Mouse (Mus musculus) ES-E14 (cell line): ENCODE data around the gene Grk1. TPM values are rescaled to one million over a fixed set of nuclear protein-coding genes. Genes with fewer than 3 reads are reported as not detected.

ENCODE experiments used
- DNase-seq: peaks from one replicate; pipeline ENCODE4 v3.0.0-alpha.2; 2013; ENCODE audit warnings: low read depth, low spot score
- H3K27ac ChIP-seq: 2 replicates; pipeline ENCODE4 v1.5.1; 2012; ENCODE audit warnings: low read depth, mild to moderate bottlenecking, low read length, moderate library complexity, mixed read lengths; ENCODE audit not compliant: poor library complexity, insufficient read depth, severe bottlenecking
- H3K36me3 ChIP-seq: 2 replicates; pipeline ENCODE4 v1.6.1; 2012; ENCODE audit warnings: mild to moderate bottlenecking, low read length, moderate library complexity, mixed read lengths; ENCODE audit not compliant: control insufficient read depth, poor library complexity, insufficient read depth, severe bottlenecking
- H3K4me1 ChIP-seq, 2 experiments: fragments of 150-350 bp in 1 of 2; sonication (generic) in 1 of 2; 2 replicates each; pipeline ENCODE4 v1.6.1; 2012; ENCODE audit warnings: low read length in 2 of 2, mild to moderate bottlenecking in 1 of 2, mixed read lengths in 1 of 2; ENCODE audit not compliant: control insufficient read depth in 2 of 2, insufficient read depth in 2 of 2, poor library complexity in 1 of 2
- H3K4me3 ChIP-seq, 2 experiments: fragments of 150-350 bp in 1 of 2; sonication (generic) in 1 of 2; 2 replicates each; pipeline ENCODE4 v1.5.1; 2012; ENCODE audit warnings: low read length in 2 of 2, low read depth in 1 of 2, mild to moderate bottlenecking in 1 of 2, mixed read lengths in 1 of 2; ENCODE audit not compliant: insufficient read depth in 1 of 2, poor library complexity in 1 of 2, severe bottlenecking in 1 of 2
- H3K9ac ChIP-seq: 2 replicates; pipeline ENCODE4 v1.6.1; 2012; ENCODE audit warnings: low read depth, mild to moderate bottlenecking, low read length, mixed read lengths; ENCODE audit not compliant: poor library complexity, insufficient read depth, severe bottlenecking
- H3K9me3 ChIP-seq: fragments of 150-350 bp; sonication (generic); 2 replicates; pipeline ENCODE4 v1.6.1; 2012; ENCODE audit warnings: low read depth, mild to moderate bottlenecking, low read length; ENCODE audit not compliant: control insufficient read depth, insufficient read depth
- CHD2 ChIP-seq: IDR thresholded peaks from 2 replicates; pipeline ENCODE4 v1.6.1; 2014; ENCODE audit warnings: mild to moderate bottlenecking, low read depth, low read length, inconsistent platforms
- HCFC1 ChIP-seq: IDR thresholded peaks from 2 replicates; pipeline ENCODE4 v1.6.1; 2012; ENCODE audit warnings: low read length, inconsistent platforms, borderline replicate concordance; ENCODE audit not compliant: insufficient read depth
- MAFK ChIP-seq: IDR thresholded peaks from 2 replicates; pipeline ENCODE4 v1.6.1; 2014; ENCODE audit warnings: mild to moderate bottlenecking, low read depth, low read length, inconsistent platforms; ENCODE audit not compliant: insufficient read depth
- ZC3H11A ChIP-seq: IDR thresholded peaks from 2 replicates; pipeline ENCODE4 v1.6.1; 2012; ENCODE audit warnings: low read depth, mild to moderate bottlenecking, inconsistent platforms, low read length, borderline replicate concordance
- ZNF384 ChIP-seq: IDR thresholded peaks from 2 replicates; pipeline ENCODE4 v1.6.1; 2012; ENCODE audit warnings: low read depth, low read length, inconsistent platforms
- in situ Hi-C, 2 experiments: fragments of 600-800 bp; cut with MboI; formaldehyde crosslinking; loops; one replicate each; pipeline ENCODE4 v1.15.1; 2025; ENCODE audit warnings: low sequenced_read_pairs in 2 of 2, inconsistent platforms in 1 of 2; ENCODE audit not compliant: unreplicated experiment in 2 of 2
- total RNA-seq: library from RNA; depleted of rRNA; stranded (reverse); fragments of 300-350 nt; gene quantifications from 2 replicates; pipeline ENCODE4 v1.2.3, GENCODE M21; 2012

The Grk1 gene
- total RNA-seq, 1 experiment, result 0.04 TPM

DNA sequence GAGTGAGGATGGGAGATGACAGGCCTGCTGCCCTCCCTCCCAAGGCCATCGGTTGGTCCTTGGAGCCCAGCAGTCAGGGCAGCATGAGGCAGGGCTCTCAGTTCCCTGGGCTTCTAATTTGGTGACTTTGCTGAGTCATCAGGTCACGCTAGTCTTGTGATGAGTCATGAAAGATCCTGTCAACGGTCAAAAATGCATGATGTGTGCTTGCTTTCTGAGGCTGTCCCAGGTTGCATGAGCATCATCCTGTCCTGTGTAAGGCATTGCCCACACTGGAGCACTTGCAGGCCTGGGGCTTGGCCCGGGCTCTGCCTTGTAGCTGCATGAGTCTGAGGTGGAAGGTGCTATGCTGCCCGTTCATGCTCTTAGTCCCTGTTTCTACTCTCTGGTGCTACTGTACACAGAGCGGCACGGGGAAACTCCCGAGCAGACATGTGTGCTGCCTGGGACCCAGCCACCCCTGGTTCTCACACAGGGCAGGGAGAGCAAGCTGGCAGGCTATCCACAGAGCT lies 31.7 kb upstream of the Grk1 start:
- Histone ChIP-seq H3K4me1 (no peaks in the 10 kb centered on the region), H3K36me3 (peaks cover 78% of the 10 kb centered on the region), H3K9me3 (no peaks in the 10 kb centered on the region), H3K9ac (no peak overlapping the region), H3K4me3 (no peak overlapping the region), H3K27ac (no peak overlapping the region)
- TF ChIP-seq CHD2 (no peak), MAFK (peak; percentile 82)
- DNase-seq, result no peak
- in situ Hi-C loops, result no loop called here

DNA sequence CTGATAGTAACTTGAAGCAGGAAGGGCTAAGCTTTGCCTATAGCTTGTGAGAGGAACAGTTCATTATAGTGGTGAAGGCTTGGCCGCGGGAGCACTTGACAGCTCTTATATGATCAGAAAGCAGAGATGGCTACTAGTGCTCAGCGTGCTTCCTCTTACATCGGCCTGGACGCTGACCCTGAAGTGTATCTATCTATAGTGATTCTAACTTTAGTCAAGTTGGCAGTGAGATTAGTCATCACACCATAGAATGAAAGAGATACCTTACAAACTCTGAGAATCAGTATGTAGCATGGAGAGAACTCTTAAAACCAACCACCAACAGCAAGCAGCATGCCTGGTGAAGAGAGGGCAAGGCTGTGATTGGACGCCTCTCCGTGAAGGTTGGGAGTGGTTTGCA lies 23.3 kb upstream of the Grk1 start:
- in situ Hi-C loops, result no loop called here

DNA sequence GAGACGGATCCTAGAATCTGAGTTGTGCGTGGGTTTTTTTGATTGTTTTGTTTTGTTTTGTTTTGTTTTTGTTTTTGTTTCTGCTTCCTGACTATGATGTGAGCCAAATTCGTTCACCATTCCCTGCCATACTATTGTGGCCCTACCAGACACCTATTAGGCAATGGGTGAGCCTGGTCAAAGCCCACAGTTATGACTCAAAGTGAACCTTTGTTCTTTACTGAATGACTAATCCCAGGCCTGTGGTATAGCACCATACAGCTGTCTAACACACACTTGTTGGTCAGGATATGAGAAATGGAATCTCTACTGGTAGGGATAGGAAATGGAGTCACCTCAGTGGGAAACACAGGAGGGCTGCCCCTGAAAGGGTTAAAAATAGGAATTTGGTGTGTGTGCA lies 22.3 kb upstream of the Grk1 start:
- no peak for DNase-seq
- TF ChIP-seq HCFC1 (no peak), ZC3H11A (no peak), MAFK (no peak), CHD2 (no peak), ZNF384 (no peak)
- in situ Hi-C loops, result no loop called here
- Histone ChIP-seq H3K27ac (no peak overlapping the region), H3K9me3 (no peaks in the 10 kb centered on the region), H3K9ac (no peak overlapping the region), H3K4me1 (no peaks in the 10 kb centered on the region), H3K36me3 (peaks cover 15% of the 10 kb centered on the region), H3K4me3 (no peak overlapping the region)

More for the DNA sequence above, 23.3 kb upstream of the Grk1 start:
- no peak for TF ChIP-seq ZC3H11A
- no peak for TF ChIP-seq HCFC1
- TF ChIP-seq ZNF384, result no peak
- TF ChIP-seq CHD2, result no peak
- TF ChIP-seq MAFK, result no peak
- Histone ChIP-seq H3K4me3 (no peak overlapping the region), H3K36me3 (peaks cover 20% of the 10 kb centered on the region), H3K27ac (no peak overlapping the region), H3K9ac (no peak overlapping the region), H3K9me3 (no peaks in the 10 kb centered on the region), H3K4me1 (no peaks in the 10 kb centered on the region)
- no peak for DNase-seq

DNA sequence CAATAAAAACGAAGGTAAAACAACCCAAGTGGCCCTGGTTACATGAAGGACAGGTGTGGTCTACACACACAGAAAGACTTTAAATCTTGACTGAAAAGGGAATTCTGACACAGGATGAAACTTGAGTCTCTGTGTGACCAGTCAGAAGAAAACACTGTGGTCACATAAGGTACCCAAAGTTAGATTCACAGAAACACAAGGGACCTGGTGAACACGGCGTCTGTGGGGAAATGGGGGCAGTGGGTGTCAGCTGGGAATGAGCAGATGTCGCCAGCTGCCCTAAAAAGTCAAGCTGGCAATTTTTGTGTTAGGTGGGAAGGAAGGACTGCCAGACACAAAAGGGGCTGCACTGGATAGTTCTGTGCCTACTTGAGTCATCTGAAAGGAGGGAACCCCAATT lies 21.9 kb upstream of the Grk1 start:
- TF ChIP-seq HCFC1 (no peak), MAFK (no peak), ZC3H11A (no peak), CHD2 (no peak), ZNF384 (no peak)
- in situ Hi-C loops, result no loop called here
- Histone ChIP-seq H3K9ac (no peak overlapping the region), H3K4me3 (no peak overlapping the region), H3K4me1 (no peaks in the 10 kb centered on the region), H3K9me3 (no peaks in the 10 kb centered on the region), H3K36me3 (peaks cover 14% of the 10 kb centered on the region), H3K27ac (no peak overlapping the region)
- no peak for DNase-seq

DNA sequence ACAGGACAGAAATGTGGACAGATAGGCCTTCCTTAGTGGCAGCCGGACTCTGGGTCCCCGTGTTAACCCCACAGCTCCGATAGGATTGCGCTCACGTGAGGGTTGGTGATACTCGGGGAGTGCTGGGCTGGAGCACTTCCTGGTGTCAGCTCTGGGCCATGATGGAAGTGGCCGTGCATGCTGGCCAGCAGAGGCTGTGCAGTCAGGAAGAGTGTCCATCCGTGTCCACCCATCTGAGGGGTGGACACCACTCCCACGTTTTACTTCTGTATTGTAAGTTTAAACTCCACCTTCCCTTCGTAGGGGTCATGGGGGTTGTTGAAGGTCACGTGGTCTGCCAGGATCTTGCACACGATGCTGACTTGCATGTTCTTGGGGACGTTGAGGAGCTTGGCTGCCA lies 18.5 kb upstream of the Grk1 start:
- no peak overlapping the region for H3K4me3 ChIP-seq
- no peak overlapping the region for H3K27ac ChIP-seq
- no peak for DNase-seq
- H3K9ac ChIP-seq, result no peak overlapping the region
- TF ChIP-seq MAFK (no peak), ZC3H11A (no peak), HCFC1 (no peak), ZNF384 (no peak), CHD2 (no peak)
- in situ Hi-C loops, result no loop called here
- no peaks in the 10 kb centered on the region for H3K36me3 ChIP-seq
- H3K9me3 ChIP-seq, result no peaks in the 10 kb centered on the region
- peaks cover 0 to 2% of the 10 kb centered on the region in 2 experiments; a peak in 1 of 4 replicates for H3K4me1 ChIP-seq
